Mouse (Mus musculus): ENCODE measurements around the gene Rab3a. TPM values are rescaled to one million over a fixed set of nuclear protein-coding genes. Genes with fewer than 3 reads are reported as not detected.

Rab3a gene
- polyA plus RNA-seq, 1 experiment from 2014 or later = 87.8 TPM

DNA sequence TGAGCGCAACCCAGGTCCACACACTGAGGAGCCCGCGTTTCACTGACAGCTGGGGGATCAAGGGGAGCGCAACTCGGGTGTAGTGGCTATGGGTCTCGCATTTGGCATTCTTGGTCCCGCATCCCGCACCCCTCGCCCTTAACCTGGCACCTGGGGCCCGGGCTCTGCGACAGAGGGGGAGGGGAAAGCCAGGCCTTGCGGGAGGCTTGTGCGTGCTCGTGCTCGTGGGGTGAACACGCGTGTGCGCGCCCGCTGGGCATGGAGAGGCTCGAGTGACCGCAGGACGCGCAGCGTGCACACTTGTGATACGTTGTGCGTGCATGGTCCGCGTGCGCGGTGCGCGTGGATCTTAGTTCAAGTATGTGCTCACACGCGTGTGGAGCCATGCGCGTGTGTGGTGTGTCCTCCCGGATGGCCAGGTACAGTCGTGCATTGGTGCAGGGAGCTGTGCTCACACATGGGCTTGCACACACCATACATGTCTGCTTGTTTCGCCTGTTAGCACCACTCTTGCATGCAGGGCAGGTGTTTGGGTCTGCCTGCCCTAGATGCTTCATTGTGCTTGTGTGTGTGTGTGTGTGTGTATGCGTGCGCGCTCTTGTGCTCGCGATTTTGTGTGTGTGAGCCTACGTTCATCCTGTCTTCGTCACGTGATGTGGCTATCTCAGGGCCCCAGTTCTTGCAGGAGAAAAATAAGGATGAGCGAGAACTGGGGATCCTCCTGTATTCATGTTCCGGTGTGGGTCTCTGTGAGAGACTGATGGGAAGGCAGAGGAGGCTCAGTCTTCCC is 587 bp downstream of the Rab3a start:
- Histone ChIP-seq H3K4me1 (peaks cover 37% of the 10 kb centered on the region), H3K9me3 (no peaks in the 10 kb centered on the region), H3K36me3 (replicated peaks) (peaks cover 25% of the 10 kb centered on the region), H3K27ac (peak overlapping the region; percentile 81), H3K27me3 (peaks cover 4% of the 10 kb centered on the region; the same call in 1 of the 2 replicates), H3K9ac (peak overlapping the region; percentile 86), H3K4me2 (peak overlapping the region; percentile 96), H3K4me3 (replicated peaks) (peak overlapping the region; percentile 67)
- peak; percentile 34 for ATAC-seq (ENCODE audit: low FRiP score)
- WGBS = 15% methylated on average over 50 of the region's 50 CpGs

DNA sequence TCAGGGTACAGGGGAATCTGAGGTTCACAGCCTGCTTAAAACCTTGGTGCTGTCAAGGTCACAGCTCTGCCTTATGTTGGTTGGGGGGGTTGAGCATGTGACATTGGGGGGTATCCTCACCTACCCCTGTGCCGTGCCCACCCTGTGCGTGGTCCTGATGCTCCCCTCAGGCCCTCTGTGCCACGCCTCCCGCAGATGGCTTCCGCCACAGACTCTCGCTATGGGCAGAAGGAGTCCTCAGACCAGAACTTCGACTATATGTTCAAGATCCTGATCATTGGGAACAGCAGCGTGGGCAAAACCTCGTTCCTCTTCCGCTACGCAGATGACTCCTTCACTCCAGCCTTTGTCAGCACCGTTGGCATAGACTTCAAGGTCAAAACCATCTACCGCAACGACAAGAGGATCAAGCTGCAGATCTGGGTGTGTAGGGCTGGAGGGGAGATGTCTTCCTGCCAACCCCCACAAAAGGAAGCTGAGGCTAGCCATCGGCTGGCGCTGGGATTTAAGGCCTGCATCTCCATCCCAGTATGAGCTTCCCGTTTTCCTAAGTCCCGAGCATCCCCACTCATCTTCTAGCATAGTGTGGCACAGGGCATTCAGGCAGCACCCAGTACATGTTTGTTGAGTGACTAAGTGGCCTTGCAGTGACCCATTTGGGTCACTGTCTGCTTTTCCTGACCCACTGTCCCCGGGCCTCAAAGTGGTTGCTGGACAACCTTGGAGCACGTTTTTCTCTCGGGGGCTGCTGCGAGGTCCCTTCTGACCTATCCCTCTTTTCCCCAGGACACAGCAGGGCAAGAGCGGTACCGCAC is 1.4 kb downstream of the Rab3a start:
- Histone ChIP-seq H3K27me3 (no peaks in the 10 kb centered on the region), H3K27ac (peak overlapping the region; percentile 81; the same call in 1 of the 2 replicates), H3K9ac (peak overlapping the region; percentile 86), H3K36me3 (replicated peaks) (peaks cover 25% of the 10 kb centered on the region), H3K4me2 (peak overlapping the region; percentile 96), H3K4me3 (replicated peaks) (peak overlapping the region; percentile 67), H3K9me3 (no peaks in the 10 kb centered on the region), H3K4me1 (peaks cover 42% of the 10 kb centered on the region)
- no peak for ATAC-seq (ENCODE audit: low FRiP score)
- 84% methylated on average over 24 of the region's 24 CpGs for WGBS

DNA sequence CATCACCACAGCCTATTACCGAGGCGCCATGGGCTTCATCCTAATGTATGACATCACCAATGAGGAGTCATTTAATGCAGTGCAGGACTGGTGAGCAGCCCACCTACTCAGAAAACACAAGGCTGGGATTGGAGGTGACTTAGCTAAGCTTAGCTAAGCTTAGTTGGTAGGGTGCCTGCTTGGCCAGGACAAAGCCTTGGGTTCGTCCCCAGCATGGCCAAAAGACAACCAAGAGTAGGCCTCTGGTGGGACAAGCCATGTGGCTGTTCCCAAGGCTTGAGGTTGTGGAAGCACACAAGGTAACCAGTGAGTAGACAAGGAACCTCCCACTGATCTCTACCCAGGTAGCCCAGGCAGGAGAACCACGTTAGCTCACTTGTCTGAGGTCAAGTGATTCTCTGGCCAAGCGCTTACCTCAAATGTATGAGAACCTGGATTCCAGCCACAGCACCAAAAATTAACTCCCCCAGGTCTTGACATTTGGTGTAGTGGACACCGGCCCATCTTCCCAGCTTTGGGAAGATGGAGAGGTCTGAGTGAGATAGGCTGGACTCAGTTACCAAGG is 2.1 kb downstream of the Rab3a start:
- H3K9ac ChIP-seq = no peak overlapping the region
- 92% methylated on average over 6 of the region's 6 CpGs for WGBS
- H3K4me1 ChIP-seq = peaks cover 44% of the 10 kb centered on the region
- no peak overlapping the region for H3K4me2 ChIP-seq
- peaks cover 25% of the 10 kb centered on the region for H3K36me3 ChIP-seq (replicated peaks)
- H3K4me3 ChIP-seq (replicated peaks) = no peak overlapping the region
- H3K27me3 ChIP-seq = no peaks in the 10 kb centered on the region
- H3K27ac ChIP-seq = no peak overlapping the region
- no peak for ATAC-seq (ENCODE audit: low FRiP score)
- H3K9me3 ChIP-seq = no peaks in the 10 kb centered on the region

- Histone ChIP-seq H3K27me3 (no peaks in the 10 kb centered on the region), H3K4me1 (peaks cover 44% of the 10 kb centered on the region), H3K36me3 (replicated peaks) (peaks cover 25% of the 10 kb centered on the region), H3K4me3 (replicated peaks) (no peak overlapping the region), H3K9ac (no peak overlapping the region), H3K4me2 (no peak overlapping the region), H3K27ac (no peak overlapping the region), H3K9me3 (no peaks in the 10 kb centered on the region)
- no peak for ATAC-seq (ENCODE audit: low FRiP score)
- 75% methylated on average over 22 of the region's 22 CpGs for WGBS
Measured at GRCm38 (mm10) chr8:70757523-70758307, 3.2 kb downstream of the Rab3a start.

GRCm38 (mm10) chr8:70758308-70758615 is 3.8 kb downstream of the Rab3a start:
- Histone ChIP-seq H3K27ac (no peak overlapping the region), H3K4me2 (no peak overlapping the region), H3K4me1 (peaks cover 42% of the 10 kb centered on the region), H3K36me3 (replicated peaks) (peaks cover 25% of the 10 kb centered on the region), H3K4me3 (replicated peaks) (no peak overlapping the region), H3K9ac (no peak overlapping the region), H3K9me3 (no peaks in the 10 kb centered on the region), H3K27me3 (no peaks in the 10 kb centered on the region)
- ATAC-seq (ENCODE audit: low FRiP score) = no peak
- WGBS = 94% methylated on average over 7 of the region's 7 CpGs

DNA sequence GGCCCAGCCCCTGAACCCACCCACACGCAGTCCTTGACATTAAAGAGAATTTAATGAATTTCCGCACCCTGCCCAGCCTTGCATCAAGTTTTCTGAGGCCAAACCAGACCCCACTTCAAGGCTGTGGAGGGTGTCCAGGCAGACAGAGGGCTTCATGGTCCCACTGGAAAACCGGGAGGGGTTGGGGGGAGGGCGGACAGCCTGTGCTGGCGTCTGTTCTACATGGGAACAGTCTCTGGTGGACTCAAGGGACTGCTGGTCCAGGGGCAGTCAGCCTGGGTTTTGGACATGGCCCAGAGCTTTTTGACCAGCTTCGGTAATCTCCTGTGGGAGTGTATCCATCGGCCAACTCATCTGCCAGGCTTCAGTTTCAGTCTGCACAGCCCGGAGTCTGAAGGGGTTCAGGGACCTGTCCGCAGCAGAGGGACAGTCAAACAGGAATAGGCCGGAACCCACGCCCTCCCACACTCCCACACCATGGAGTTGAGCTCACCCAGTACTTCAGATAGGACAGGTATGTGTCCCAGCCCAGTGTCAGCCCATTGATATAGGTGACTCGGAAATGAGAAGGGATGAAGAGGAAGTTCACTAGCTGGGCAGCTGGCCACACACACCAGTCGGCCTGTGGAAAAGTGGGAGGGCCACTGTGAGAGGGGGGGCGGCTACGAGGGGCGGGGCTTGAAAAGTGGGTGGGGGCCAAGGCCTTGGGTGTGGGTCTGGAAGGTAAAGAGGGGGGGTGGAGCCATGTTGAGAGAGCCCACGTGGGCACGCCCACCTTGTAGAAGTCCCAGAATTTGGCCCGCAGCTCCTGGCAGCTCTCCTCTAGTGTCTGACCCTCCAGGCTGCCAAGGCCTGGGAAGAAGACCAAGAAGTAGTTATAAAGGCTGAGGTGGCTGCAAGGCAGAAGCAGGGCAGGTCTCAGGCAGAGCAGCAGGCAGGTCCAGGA is 4.4 kb downstream of the Rab3a start:
- Histone ChIP-seq H3K27me3 (no peaks in the 10 kb centered on the region), H3K27ac (no peak overlapping the region), H3K4me3 (replicated peaks) (0 out of 2 replicates have a peak overlapping the region, but pooled peaks have one; percentile 3), H3K4me1 (peaks cover 39% of the 10 kb centered on the region), H3K36me3 (replicated peaks) (peaks cover 25% of the 10 kb centered on the region), H3K9me3 (no peaks in the 10 kb centered on the region), H3K9ac (no peak overlapping the region), H3K4me2 (peak overlapping the region; percentile 99; the same call in 1 of the 2 replicates)
- WGBS = 75% methylated on average over 19 of the region's 19 CpGs
- ATAC-seq (ENCODE audit: low FRiP score) = no peak

- H3K4me1 ChIP-seq = peaks cover 34% of the 10 kb centered on the region
- H3K9me3 ChIP-seq = no peaks in the 10 kb centered on the region
- H3K4me2 ChIP-seq = peak overlapping the region; percentile 99
- H3K36me3 ChIP-seq (replicated peaks) = peaks cover 25% of the 10 kb centered on the region
- peak overlapping the region; percentile 72 for H3K9ac ChIP-seq
- no peaks in the 10 kb centered on the region for H3K27me3 ChIP-seq
- ATAC-seq (ENCODE audit: low FRiP score) = no peak; the same call in 1 of the 2 replicates
- peak overlapping the region; percentile 76 for H3K27ac ChIP-seq
- WGBS = under 1% methylated on average over 22 of the region's 22 CpGs
- peak overlapping the region; percentile 66 for H3K4me3 ChIP-seq (replicated peaks)
Measured at GRCm38 (mm10) chr8:70760350-70760749, 5.9 kb downstream of the Rab3a start.

DNA sequence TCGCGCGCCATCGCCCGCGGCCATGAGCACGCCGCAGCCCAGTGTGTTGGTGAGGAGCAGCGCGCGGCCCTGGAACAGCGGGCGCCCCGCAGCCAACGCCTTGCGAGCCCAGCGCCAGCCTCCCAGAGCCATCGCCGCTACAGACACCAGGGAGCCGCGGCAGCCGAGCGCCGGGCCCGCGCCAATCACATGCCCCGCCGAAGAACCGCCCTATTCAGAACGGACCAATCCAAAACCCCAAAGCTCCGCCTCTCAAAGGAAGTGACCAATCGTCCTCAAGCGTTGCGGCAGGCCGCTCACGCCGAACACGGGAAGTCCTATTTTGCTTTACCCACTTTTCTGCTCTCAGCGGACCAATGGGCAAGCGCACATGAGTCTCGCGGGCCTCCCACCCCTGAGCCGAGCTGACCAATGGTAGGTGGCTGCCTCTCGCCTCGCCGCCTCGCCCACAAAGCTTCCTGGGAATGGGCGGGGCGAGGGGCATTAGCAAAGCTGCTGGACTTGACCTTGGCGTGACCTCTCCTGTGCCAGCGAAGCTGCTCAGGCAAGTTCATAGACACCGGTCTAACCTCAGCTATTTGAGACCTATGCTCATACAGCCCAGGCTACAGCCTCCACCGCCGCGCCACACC is 6.4 kb downstream of the Rab3a start, which contains the start of gene Mpv17l2:
Gene Mpv17l2, minus strand, starts transcription at position 172 of the 632 bp plus-strand sequence.
- Histone ChIP-seq H3K9ac (peak within 1 kb of the TSS; percentile 72), H3K36me3 (replicated peaks) (peaks cover 25% of the 10 kb centered on the region), H3K4me1 (peaks cover 34% of the 10 kb centered on the region), H3K4me3 (replicated peaks) (peak within 1 kb of the TSS; percentile 66), H3K27me3 (no peaks in the 10 kb centered on the region; the same call in 1 of the 2 replicates), H3K4me2 (peak within 1 kb of the TSS; percentile 99), H3K9me3 (no peaks in the 10 kb centered on the region), H3K27ac (peak within 1 kb of the TSS; percentile 76)
- peak; percentile 97 for ATAC-seq (ENCODE audit: low FRiP score)
- under 1% methylated on average over 55 of the region's 55 CpGs for WGBS

DNA sequence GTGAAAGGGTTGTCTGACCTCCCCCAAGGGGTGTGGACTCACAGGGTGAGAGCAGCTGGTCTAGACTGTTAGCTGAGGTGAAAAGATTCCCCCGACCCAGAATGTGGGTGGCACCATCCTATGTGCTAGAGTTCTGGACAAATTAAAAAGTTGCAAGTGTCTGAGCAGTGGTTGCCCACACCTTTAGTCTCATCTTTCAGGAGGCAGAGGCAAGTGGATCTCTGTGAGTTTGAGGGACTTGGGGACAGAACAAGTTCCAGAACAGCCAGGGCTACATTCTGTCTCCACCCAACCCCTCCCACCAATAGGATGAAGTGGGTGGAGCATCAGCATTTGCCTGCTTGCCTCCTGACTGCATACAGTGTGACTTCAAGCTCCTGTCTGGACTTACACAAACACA is 7.6 kb downstream of the Rab3a start:
- Histone ChIP-seq H3K9me3 (no peaks in the 10 kb centered on the region), H3K27me3 (peaks cover 10% of the 10 kb centered on the region; the same call in 1 of the 2 replicates), H3K27ac (no peak overlapping the region), H3K4me1 (peaks cover 44% of the 10 kb centered on the region), H3K4me3 (replicated peaks) (no peak overlapping the region), H3K4me2 (no peak overlapping the region), H3K36me3 (replicated peaks) (peaks cover 16% of the 10 kb centered on the region; the same call in 1 of the 2 replicates), H3K9ac (no peak overlapping the region)
- ATAC-seq (ENCODE audit: low FRiP score) = no peak
- WGBS = 83% methylated on average over 1 of the region's 1 CpGs

DNA sequence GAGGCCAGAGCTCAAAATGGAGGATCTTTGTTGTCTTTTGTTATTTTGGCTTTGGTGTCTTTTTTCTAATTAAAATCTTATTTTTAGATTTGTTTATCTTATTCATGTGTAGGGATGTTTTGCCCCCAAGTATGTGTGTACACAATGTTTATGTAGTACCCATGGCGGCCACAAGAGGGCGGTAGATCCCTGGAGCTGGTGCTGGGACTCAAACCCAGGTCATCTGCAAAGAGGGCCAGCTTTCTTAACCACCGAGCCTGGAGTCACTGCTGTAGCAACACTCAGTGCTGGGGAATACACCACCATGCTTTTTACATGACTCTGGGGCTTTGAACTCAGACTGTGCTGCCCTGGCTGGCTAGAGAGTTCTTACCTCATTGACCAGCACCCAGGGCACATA is 8.9 kb downstream of the Rab3a start:
- peaks cover 43% of the 10 kb centered on the region for H3K4me1 ChIP-seq
- H3K9me3 ChIP-seq = no peaks in the 10 kb centered on the region
- no peak overlapping the region for H3K27ac ChIP-seq
- H3K9ac ChIP-seq = no peak overlapping the region
- peaks cover 17% of the 10 kb centered on the region for H3K27me3 ChIP-seq
- 6% methylated on average over 3 of the region's 3 CpGs for WGBS
- no peak overlapping the region for H3K4me2 ChIP-seq
- H3K4me3 ChIP-seq (replicated peaks) = no peak overlapping the region
- peaks cover 13% of the 10 kb centered on the region for H3K36me3 ChIP-seq (replicated peaks)
- no peak for ATAC-seq (ENCODE audit: low FRiP score)
